Mouse (Mus musculus) forebrain, embryonic 12.5 days (tissue): Measurements from ENCODE around the gene Cfb. TPM values are rescaled to one million over a fixed set of nuclear protein-coding genes. Genes with fewer than 3 reads are reported as not detected.
"Not testable (repeated sequence)": the region's sequence is repeated elsewhere in the genome, so short reads cannot be mapped to it uniquely, and the experiment has no call there.

ENCODE experiments used
- ATAC-seq: fragments of 200-750 bp; cut with Nextera tagmentation; 2 replicates; pipeline ENCODE4 v1.8.0; 2017; ENCODE audit warnings: moderate TSS enrichment; ENCODE audit not compliant: low FRiP score
- H3K27ac ChIP-seq: fragments of 300-500 bp; sonication (generic); 2 replicates; pipeline ENCODE4 v1.5.1; 2016; ENCODE audit warnings: mild to moderate bottlenecking
- H3K27me3 ChIP-seq: fragments of 300-500 bp; sonication (generic); 2 replicates; pipeline ENCODE4 v1.6.1; 2016; ENCODE audit warnings: mild to moderate bottlenecking
- H3K36me3 ChIP-seq: fragments of 300-500 bp; sonication (generic); replicated peaks from 2 replicates; pipeline ENCODE4 v1.6.1; 2016; ENCODE audit warnings: mild to moderate bottlenecking
- H3K4me1 ChIP-seq: fragments of 300-500 bp; sonication (generic); 2 replicates; pipeline ENCODE4 v1.6.1; 2016
- H3K4me2 ChIP-seq: fragments of 300-500 bp; sonication (generic); 2 replicates; pipeline ENCODE4 v1.6.1; 2016; ENCODE audit warnings: mild to moderate bottlenecking, moderate library complexity
- H3K4me3 ChIP-seq: fragments of 300-500 bp; sonication (generic); replicated peaks from 2 replicates; pipeline ENCODE4 v1.5.1; 2016; ENCODE audit warnings: mild to moderate bottlenecking
- H3K9ac ChIP-seq: fragments of 300-500 bp; sonication (generic); 2 replicates; pipeline ENCODE4 v1.6.1; 2016; ENCODE audit warnings: mild to moderate bottlenecking
- H3K9me3 ChIP-seq: fragments of 300-500 bp; sonication (generic); 2 replicates; pipeline ENCODE4 v1.6.1; 2016
- WGBS: fragments of 180-500 bp; shearing (Covaris S2); methylation state at CpG from one replicate; pipeline ENCODE4 v1.1.7; 2016; 5-methylcytosine and 5-hydroxymethylcytosine counted together
- polyA plus RNA-seq: library from polyadenylated mRNA; unstranded; fragments of >200 nt; fragmentation: Nextera tagmentation; extraction: Ambion mirVana; gene quantifications from 2 replicates; pipeline ENCODE4 v1.2.1, GENCODE M21; 2016

The Cfb gene
- polyA plus RNA-seq, 1 experiment from 2014 or later = 2.9 TPM

GRCm38 (mm10) chr17:34847615-34848014 lies 14.7 kb downstream of the Cfb start:
- no peak overlapping the region for H3K4me3 ChIP-seq
- no peak overlapping the region for H3K4me2 ChIP-seq
- H3K27me3 ChIP-seq = no peaks in the 10 kb centered on the region
- peaks cover 22% of the 10 kb centered on the region for H3K4me1 ChIP-seq
- ATAC-seq = no peak
- H3K36me3 ChIP-seq = peaks cover 62% of the 10 kb centered on the region
- H3K9me3 ChIP-seq = no peaks in the 10 kb centered on the region
- H3K27ac ChIP-seq = no peak overlapping the region
- no peak overlapping the region for H3K9ac ChIP-seq
- 92% methylated on average over 7 of the region's 7 CpGs for WGBS

DNA sequence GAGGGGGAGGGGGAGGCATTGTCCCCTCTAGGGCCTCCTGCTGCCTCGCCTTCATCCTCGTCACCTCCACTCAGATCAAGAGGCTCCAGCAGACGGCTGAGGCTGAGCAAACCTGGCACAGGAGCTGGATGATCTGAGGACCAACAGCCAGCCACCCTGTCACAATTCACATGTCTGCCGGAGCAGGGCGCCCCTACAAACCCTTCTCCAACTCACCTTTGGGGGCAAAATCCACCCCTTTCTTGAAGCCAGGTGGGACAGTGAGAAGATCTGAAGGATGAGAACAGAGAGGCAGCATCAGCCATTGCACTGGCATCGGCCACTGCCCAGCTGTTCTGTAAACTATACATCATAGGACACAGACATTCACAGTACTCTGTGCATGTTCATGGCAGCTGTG lies 15.1 kb downstream of the Cfb start:
- WGBS = 87% methylated on average over 6 of the region's 6 CpGs
- Histone ChIP-seq H3K27me3 (no peaks in the 10 kb centered on the region), H3K4me1 (peaks cover 22% of the 10 kb centered on the region), H3K4me2 (no peak overlapping the region), H3K36me3 (peaks cover 62% of the 10 kb centered on the region), H3K9me3 (no peaks in the 10 kb centered on the region), H3K9ac (no peak overlapping the region), H3K27ac (no peak overlapping the region), H3K4me3 (no peak overlapping the region)
- no peak for ATAC-seq

DNA sequence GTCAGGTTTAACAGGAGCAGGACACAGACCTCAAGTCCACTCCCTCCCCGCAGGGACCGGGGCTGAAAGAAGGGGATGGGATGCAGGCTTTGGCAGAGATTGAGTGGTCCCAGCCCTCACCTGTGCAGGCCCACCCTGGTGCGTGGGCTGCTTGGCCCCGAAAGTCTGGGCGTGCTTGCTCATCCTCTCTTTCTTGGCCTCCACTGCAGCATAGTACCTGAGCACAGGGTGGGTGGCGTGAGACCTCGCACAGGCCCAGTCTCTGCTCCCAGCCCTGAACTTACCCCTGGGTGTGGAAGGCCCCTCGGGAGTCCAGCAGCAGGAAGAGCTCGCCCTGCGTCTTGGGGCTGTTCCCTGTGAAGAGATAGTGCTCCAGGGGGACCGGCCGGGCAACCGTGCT lies 17.4 kb downstream of the Cfb start:
- Histone ChIP-seq H3K27ac (no peak overlapping the region), H3K36me3 (peaks cover 84% of the 10 kb centered on the region), H3K4me3 (no peak overlapping the region), H3K27me3 (no peaks in the 10 kb centered on the region), H3K9me3 (no peaks in the 10 kb centered on the region), H3K4me2 (no peak overlapping the region), H3K4me1 (peaks cover 8% of the 10 kb centered on the region), H3K9ac (no peak overlapping the region)
- no peak for ATAC-seq
- 94% methylated on average over 13 of the region's 13 CpGs for WGBS

GRCm38 (mm10) chr17:34840736-34841307 lies 21.5 kb downstream of the Cfb start:
- H3K27me3 ChIP-seq = no peaks in the 10 kb centered on the region
- ATAC-seq = no peak
- no peak overlapping the region for H3K27ac ChIP-seq
- peaks cover 76% of the 10 kb centered on the region for H3K36me3 ChIP-seq
- no peak overlapping the region for H3K4me3 ChIP-seq
- peaks cover 21% of the 10 kb centered on the region for H3K4me1 ChIP-seq
- no peaks in the 10 kb centered on the region for H3K9me3 ChIP-seq
- no peak overlapping the region for H3K4me2 ChIP-seq
- H3K9ac ChIP-seq = no peak overlapping the region
- 91% methylated on average over 6 of the region's 6 CpGs for WGBS

- no peak for ATAC-seq
- Histone ChIP-seq H3K27ac (no peak overlapping the region), H3K4me3 (no peak overlapping the region; the same call in 1 of the 2 replicates), H3K9me3 (no peaks in the 10 kb centered on the region), H3K9ac (no peak overlapping the region), H3K4me2 (no peak overlapping the region), H3K4me1 (peaks cover 28% of the 10 kb centered on the region), H3K27me3 (no peaks in the 10 kb centered on the region), H3K36me3 (peaks cover 56% of the 10 kb centered on the region)
- WGBS = 92% methylated on average over 7 of the region's 7 CpGs
These were observed 23.5 kb downstream of the Cfb start for GRCm38 (mm10) chr17:34838785-34839184.

DNA sequence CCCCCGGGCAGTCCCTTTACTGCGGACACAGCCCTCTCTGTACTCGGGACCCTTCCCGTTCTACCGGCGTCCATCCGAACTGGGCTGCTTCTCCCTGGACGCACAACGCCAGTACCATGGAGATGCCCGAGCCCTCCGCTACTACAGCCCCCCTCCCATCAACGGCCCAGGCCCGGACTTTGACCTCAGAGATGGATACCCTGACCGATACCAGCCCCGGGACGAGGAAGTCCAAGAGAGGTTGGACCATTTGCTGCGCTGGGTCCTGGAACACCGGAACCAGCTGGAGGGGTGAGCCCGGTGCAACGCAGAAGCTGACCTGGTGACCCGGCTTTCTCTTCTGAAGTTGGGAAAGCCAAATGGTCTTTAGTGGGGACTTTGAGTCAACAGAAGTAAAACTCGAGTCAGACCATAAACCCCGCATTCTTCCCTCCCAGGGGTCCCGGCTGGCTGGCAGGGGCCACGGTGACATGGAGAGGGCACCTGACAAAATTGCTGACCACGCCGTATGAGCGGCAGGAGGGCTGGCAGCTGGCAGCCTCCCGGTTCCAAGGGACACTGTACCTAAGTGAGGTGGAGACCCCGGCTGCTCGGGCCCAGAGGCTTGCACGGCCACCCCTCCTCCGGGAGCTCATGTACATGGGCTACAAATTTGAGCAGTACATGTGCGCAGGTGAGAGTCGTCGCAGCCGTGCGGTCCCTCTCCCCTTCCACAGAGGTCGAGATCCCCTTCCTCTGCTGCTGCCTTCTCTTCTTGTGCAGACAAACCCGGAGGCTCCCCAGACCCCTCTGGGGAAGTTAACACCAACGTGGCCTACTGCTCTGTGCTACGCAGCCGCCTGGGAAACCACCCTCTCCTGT lies 24.6 kb downstream of the Cfb start:
- no peaks in the 10 kb centered on the region for H3K27me3 ChIP-seq
- H3K27ac ChIP-seq = peak overlapping the region; percentile 86
- peaks cover 28% of the 10 kb centered on the region for H3K4me1 ChIP-seq
- H3K4me2 ChIP-seq = peak overlapping the region; percentile 100
- WGBS = 42% methylated on average over 42 of the region's 43 CpGs
- no peaks in the 10 kb centered on the region for H3K9me3 ChIP-seq
- peak overlapping the region; percentile 78 for H3K4me3 ChIP-seq
- H3K36me3 ChIP-seq = peaks cover 51% of the 10 kb centered on the region
- ATAC-seq = peak; percentile 7; the same call in 1 of the 2 replicates
- H3K9ac ChIP-seq = peak overlapping the region; percentile 78

DNA sequence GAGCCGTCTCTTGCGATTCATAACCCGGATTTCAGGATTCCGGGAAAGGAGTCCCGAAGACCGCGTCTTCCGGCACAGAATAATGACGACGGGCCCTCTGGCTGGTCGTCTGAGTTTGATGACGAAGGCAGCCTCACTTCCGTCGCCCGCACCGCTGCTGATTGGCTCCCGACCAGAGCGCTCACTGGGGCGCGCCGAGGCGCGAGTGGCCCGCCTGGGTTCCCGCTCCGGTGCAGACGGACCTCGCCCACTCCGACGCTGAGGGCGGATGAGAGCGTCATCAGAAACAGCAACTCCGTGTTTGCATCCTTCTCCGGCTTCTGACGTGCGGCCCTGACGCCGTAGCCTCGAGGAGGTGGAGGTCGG lies 25.5 kb downstream of the Cfb start, which contains the start of the genes Stk19 and Dxo:
TSS of gene Stk19 (minus strand) at position 90 of the 366 bp plus-strand sequence.
TSS of gene Dxo (plus strand) at position 164 of the 366 bp plus-strand sequence.
- under 1% methylated on average over 40 of the region's 40 CpGs for WGBS
- no peaks in the 10 kb centered on the region for H3K27me3 ChIP-seq
- peak within 1 kb of the TSS; percentile 78 for H3K9ac ChIP-seq
- no peaks in the 10 kb centered on the region for H3K9me3 ChIP-seq
- peaks cover 51% of the 10 kb centered on the region for H3K36me3 ChIP-seq
- peak within 1 kb of the TSS; percentile 86 for H3K27ac ChIP-seq
- peak; percentile 92 for ATAC-seq
- peak within 1 kb of the TSS; percentile 78 for H3K4me3 ChIP-seq
- H3K4me2 ChIP-seq = peak within 1 kb of the TSS; percentile 100
- peaks cover 28% of the 10 kb centered on the region for H3K4me1 ChIP-seq

GRCm38 (mm10) chr17:34836155-34836855 lies 26.0 kb downstream of the Cfb start:
- H3K27me3 ChIP-seq = no peaks in the 10 kb centered on the region
- H3K9me3 ChIP-seq = no peaks in the 10 kb centered on the region
- peak overlapping the region; percentile 86 for H3K27ac ChIP-seq
- peaks cover 49% of the 10 kb centered on the region for H3K36me3 ChIP-seq
- peak overlapping the region; percentile 78 for H3K4me3 ChIP-seq
- ATAC-seq = peak; percentile 86
- WGBS = 4% methylated on average over 48 of the region's 48 CpGs
- peaks cover 28% of the 10 kb centered on the region for H3K4me1 ChIP-seq
- peak overlapping the region; percentile 100 for H3K4me2 ChIP-seq
- peak overlapping the region; percentile 78 for H3K9ac ChIP-seq

DNA sequence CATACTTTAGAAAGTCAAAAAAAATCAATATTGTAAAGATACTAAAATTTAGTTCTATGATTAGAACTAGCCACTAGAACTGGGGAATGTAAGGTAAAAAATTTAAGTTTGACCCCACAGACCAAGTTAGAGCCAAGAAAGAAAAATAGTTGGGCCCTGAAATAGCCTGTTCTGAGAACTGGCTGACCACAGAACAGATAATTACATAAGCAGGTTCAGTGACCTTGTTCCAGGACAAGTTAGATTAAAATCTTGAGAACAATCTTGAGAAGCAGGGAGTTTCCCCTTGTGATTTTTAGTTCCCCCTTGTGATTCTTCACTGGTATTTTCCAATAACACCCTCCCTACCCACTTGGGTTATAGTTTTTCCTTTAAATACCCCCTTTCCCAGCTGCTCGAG lies 31.5 kb downstream of the Cfb start:
- H3K9ac ChIP-seq, H3K4me2 ChIP-seq, H3K27me3 ChIP-seq, H3K4me1 ChIP-seq, H3K9me3 ChIP-seq, H3K4me3 ChIP-seq, H3K27ac ChIP-seq, ATAC-seq: not testable (repeated sequence)
- 86% methylated on average over 1 of the region's 1 CpGs for WGBS
- peaks cover 65% of the 10 kb centered on the region for H3K36me3 ChIP-seq

DNA sequence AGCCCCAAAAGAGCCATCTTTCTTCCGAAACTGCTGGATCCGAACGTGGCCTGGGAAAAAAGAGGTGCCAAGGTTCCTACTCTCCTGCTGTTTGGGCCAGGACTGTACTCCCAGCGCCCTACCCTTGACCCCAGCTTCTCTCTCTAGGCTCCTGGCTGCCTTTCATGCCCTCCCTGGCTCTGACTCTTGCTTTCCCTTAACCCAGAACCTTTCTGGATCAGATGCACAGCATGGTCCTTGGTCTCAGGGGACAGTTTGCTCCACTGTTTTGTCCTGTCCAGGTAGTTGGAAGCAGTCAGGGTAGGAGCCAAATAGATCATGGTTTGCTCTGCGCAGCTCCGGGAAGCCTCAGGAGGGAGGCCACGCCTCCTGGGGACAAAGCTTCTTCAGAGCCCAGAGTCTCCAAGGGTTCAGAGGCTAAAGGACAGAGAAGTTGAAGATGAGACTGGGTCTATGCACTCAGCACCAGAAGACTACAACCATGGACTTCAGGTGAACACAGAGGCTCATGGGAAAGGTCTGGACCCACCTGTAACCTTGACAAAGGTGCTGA lies 47.4 kb downstream of the Cfb start:
- Histone ChIP-seq H3K9me3 (no peaks in the 10 kb centered on the region), H3K9ac (no peak overlapping the region), H3K27ac (no peak overlapping the region), H3K4me1 (no peaks in the 10 kb centered on the region), H3K4me2 (no peak overlapping the region), H3K27me3 (no peaks in the 10 kb centered on the region), H3K36me3 (no peaks in the 10 kb centered on the region), H3K4me3 (no peak overlapping the region)
- 78% methylated on average over 7 of the region's 7 CpGs for WGBS
- ATAC-seq = no peak

GRCm38 (mm10) chr17:34813747-34814146 lies 48.6 kb downstream of the Cfb start:
- not testable (repeated sequence) for H3K27me3 ChIP-seq, ATAC-seq, H3K4me2 ChIP-seq, H3K4me3 ChIP-seq, H3K9me3 ChIP-seq, H3K4me1 ChIP-seq, H3K9ac ChIP-seq, H3K27ac ChIP-seq, H3K36me3 ChIP-seq
- WGBS = 66% methylated on average over 12 of the region's 12 CpGs

DNA sequence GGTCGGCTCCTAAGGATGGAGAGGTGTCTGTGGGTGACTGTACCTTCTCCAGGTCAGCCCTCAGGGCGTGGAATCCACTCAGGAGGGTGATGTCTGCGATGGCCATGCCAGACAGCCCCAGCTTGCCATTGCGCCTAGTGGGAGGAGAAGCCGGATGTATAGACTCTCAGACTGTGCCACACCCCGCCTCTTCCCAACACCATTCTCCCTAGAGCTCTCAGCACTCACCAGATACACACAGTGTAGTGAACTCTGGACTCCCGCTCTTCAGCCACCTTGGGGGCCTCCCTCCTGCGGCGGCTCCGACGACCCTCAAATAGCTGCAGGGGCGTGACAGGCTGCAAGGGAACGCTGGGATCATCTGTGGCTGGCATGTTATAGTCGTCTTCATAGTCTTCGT lies 51.0 kb downstream of the Cfb start:
- H3K9ac ChIP-seq = no peak overlapping the region
- H3K9me3 ChIP-seq = no peaks in the 10 kb centered on the region
- H3K27ac ChIP-seq = no peak overlapping the region
- H3K4me3 ChIP-seq = no peak overlapping the region
- WGBS = 78% methylated on average over 15 of the region's 15 CpGs
- H3K4me2 ChIP-seq = no peak overlapping the region
- no peaks in the 10 kb centered on the region for H3K36me3 ChIP-seq
- no peaks in the 10 kb centered on the region for H3K27me3 ChIP-seq
- H3K4me1 ChIP-seq = no peaks in the 10 kb centered on the region
- no peak for ATAC-seq
